Mouse (Mus musculus) heart, embryonic 11.5 days (tissue): ENCODE measurements around the gene Nt5c3b. TPM values are rescaled to one million over a fixed set of nuclear protein-coding genes. Genes with fewer than 3 reads are reported as not detected.

Experiments used
- ATAC-seq: fragments of 200-750 bp; cut with Nextera tagmentation; replicated peaks from 2 replicates; pipeline ENCODE4 v1.8.0; 2017; ENCODE audit warnings: moderate library complexity; ENCODE audit not compliant: insufficient number of reproducible peaks, low FRiP score, low TSS enrichment
- H3K27ac ChIP-seq: fragments of 300-500 bp; sonication (generic); 2 replicates; pipeline ENCODE4 v1.5.1; 2014; ENCODE audit warnings: mild to moderate bottlenecking, low read depth, low read length
- H3K27me3 ChIP-seq: fragments of 300-500 bp; sonication (generic); 2 replicates; pipeline ENCODE4 v1.6.1; 2014; ENCODE audit warnings: mild to moderate bottlenecking, low read length, mixed read lengths; ENCODE audit not compliant: control insufficient read depth, insufficient read depth
- H3K36me3 ChIP-seq: fragments of 300-500 bp; sonication (generic); 2 replicates; pipeline ENCODE4 v1.6.1; 2014; ENCODE audit warnings: mild to moderate bottlenecking, low read length, moderate library complexity, mixed read lengths; ENCODE audit not compliant: control insufficient read depth, insufficient read depth
- H3K4me1 ChIP-seq: fragments of 300-500 bp; sonication (generic); 2 replicates; pipeline ENCODE4 v1.6.1; 2014; ENCODE audit warnings: low read length; ENCODE audit not compliant: control insufficient read depth, insufficient read depth
- H3K4me2 ChIP-seq: fragments of 300-500 bp; sonication (generic); 2 replicates; pipeline ENCODE4 v1.6.1; 2014; ENCODE audit warnings: mild to moderate bottlenecking, moderate library complexity
- H3K4me3 ChIP-seq: fragments of 300-500 bp; sonication (generic); 2 replicates; pipeline ENCODE4 v1.5.1; 2014; ENCODE audit warnings: low read depth, low read length
- H3K9ac ChIP-seq: fragments of 300-500 bp; sonication (generic); 2 replicates; pipeline ENCODE4 v1.6.1; 2014; ENCODE audit warnings: mild to moderate bottlenecking, low read depth, low read length, moderate library complexity
- H3K9me3 ChIP-seq: fragments of 300-500 bp; sonication (generic); replicated peaks from 2 replicates; pipeline ENCODE4 v1.6.1; 2016; ENCODE audit warnings: low read length; ENCODE audit not compliant: control insufficient read depth
- WGBS: fragments of 180-500 bp; shearing (Covaris S2); extraction: QIAGEN DNeasy Blood & Tissue Kit; methylation state at CpG from one replicate; pipeline ENCODE4 v1.1.7; 2014; ENCODE audit not compliant: insufficient replicate concordance; 5-methylcytosine and 5-hydroxymethylcytosine counted together
- polyA plus RNA-seq: library from polyadenylated mRNA; unstranded; fragments of >200 nt; fragmentation: Nextera tagmentation; extraction: Ambion mirVana; gene quantifications from 2 replicates; pipeline ENCODE4 v1.2.1, GENCODE M21; 2014

Gene Nt5c3b
- polyA plus RNA-seq, 1 experiment from 2014 or later, result 98.8 TPM

- Histone ChIP-seq H3K9me3 (no peaks in the 10 kb centered on the region), H3K4me1 (peaks cover 17% of the 10 kb centered on the region), H3K9ac (peak overlapping the region; percentile 94), H3K27me3 (no peaks in the 10 kb centered on the region), H3K4me3 (peak overlapping the region; percentile 97), H3K4me2 (peak overlapping the region; percentile 97), H3K36me3 (no peaks in the 10 kb centered on the region; the same call in 1 of the 2 replicates), H3K27ac (peak overlapping the region; percentile 38)
- no peak; the same call in 1 of the 2 replicates for ATAC-seq
- 3% methylated on average over 30 of the region's 30 CpGs for WGBS
Observed at GRCm38 (mm10) chr11:100471352-100472196, 30.0 kb upstream of the Nt5c3b start.

GRCm38 (mm10) chr11:100465833-100466232 lies 24.2 kb upstream of the Nt5c3b start:
- H3K4me3 ChIP-seq, result no peak overlapping the region
- no peak overlapping the region for H3K4me2 ChIP-seq
- 66% methylated on average over 1 of the region's 1 CpGs for WGBS
- H3K9ac ChIP-seq, result no peak overlapping the region
- H3K4me1 ChIP-seq, result peaks cover 13% of the 10 kb centered on the region; the same call in 1 of the 2 replicates
- H3K27me3 ChIP-seq, result no peaks in the 10 kb centered on the region
- H3K36me3 ChIP-seq, result peaks cover 3% of the 10 kb centered on the region
- H3K27ac ChIP-seq, result no peak overlapping the region
- no peak for ATAC-seq
- no peaks in the 10 kb centered on the region for H3K9me3 ChIP-seq

GRCm38 (mm10) chr11:100465229-100465792 lies 23.7 kb upstream of the Nt5c3b start:
- no peak overlapping the region for H3K4me2 ChIP-seq
- no peaks in the 10 kb centered on the region for H3K27me3 ChIP-seq
- peaks cover 8% of the 10 kb centered on the region; the same call in 1 of the 2 replicates for H3K4me1 ChIP-seq
- WGBS, result 89% methylated on average over 1 of the region's 1 CpGs
- H3K9ac ChIP-seq, result no peak overlapping the region
- no peaks in the 10 kb centered on the region for H3K9me3 ChIP-seq
- H3K27ac ChIP-seq, result no peak overlapping the region
- peaks cover 3% of the 10 kb centered on the region for H3K36me3 ChIP-seq
- no peak for ATAC-seq
- no peak overlapping the region for H3K4me3 ChIP-seq

GRCm38 (mm10) chr11:100462699-100463098 lies 21.1 kb upstream of the Nt5c3b start:
- 89% methylated on average over 10 of the region's 10 CpGs for WGBS
- ATAC-seq, result no peak
- no peaks in the 10 kb centered on the region for H3K27me3 ChIP-seq
- 0 out of 2 replicates have a peak, but pooled peaks cover 3% of the 10 kb centered on the region for H3K4me1 ChIP-seq
- H3K9me3 ChIP-seq, result no peaks in the 10 kb centered on the region
- H3K4me2 ChIP-seq, result no peak overlapping the region
- peaks cover 5% of the 10 kb centered on the region for H3K36me3 ChIP-seq
- no peak overlapping the region for H3K27ac ChIP-seq
- no peak overlapping the region for H3K4me3 ChIP-seq
- no peak overlapping the region for H3K9ac ChIP-seq

GRCm38 (mm10) chr11:100457711-100458110 lies 16.1 kb upstream of the Nt5c3b start:
- no peak overlapping the region for H3K4me3 ChIP-seq
- no peak overlapping the region for H3K27ac ChIP-seq
- H3K27me3 ChIP-seq, result no peaks in the 10 kb centered on the region
- no peak overlapping the region for H3K4me2 ChIP-seq
- no peaks in the 10 kb centered on the region for H3K9me3 ChIP-seq
- no peak for ATAC-seq
- no peaks in the 10 kb centered on the region for H3K4me1 ChIP-seq
- no peak overlapping the region for H3K9ac ChIP-seq
- peaks cover 5% of the 10 kb centered on the region for H3K36me3 ChIP-seq
- WGBS, result 85% methylated on average over 5 of the region's 5 CpGs

- H3K27me3 ChIP-seq, result no peaks in the 10 kb centered on the region
- ATAC-seq, result no peak
- no peak overlapping the region for H3K4me2 ChIP-seq
- no peaks in the 10 kb centered on the region for H3K9me3 ChIP-seq
- H3K4me3 ChIP-seq, result no peak overlapping the region
- no peaks in the 10 kb centered on the region for H3K4me1 ChIP-seq
- no peak overlapping the region for H3K9ac ChIP-seq
- no peak overlapping the region for H3K27ac ChIP-seq
- WGBS, result 69% methylated on average over 4 of the region's 4 CpGs
- peaks cover 5% of the 10 kb centered on the region for H3K36me3 ChIP-seq
Observed at GRCm38 (mm10) chr11:100457247-100457646, 15.6 kb upstream of the Nt5c3b start.

- Histone ChIP-seq H3K9ac (no peak overlapping the region), H3K27ac (no peak overlapping the region), H3K4me2 (no peak overlapping the region), H3K4me1 (peaks cover 8% of the 10 kb centered on the region), H3K27me3 (no peaks in the 10 kb centered on the region), H3K36me3 (peaks cover 3% of the 10 kb centered on the region; the same call in 1 of the 2 replicates), H3K4me3 (no peak overlapping the region), H3K9me3 (no peaks in the 10 kb centered on the region)
- ATAC-seq, result no peak
- 87% methylated on average over 6 of the region's 6 CpGs for WGBS
Observed at GRCm38 (mm10) chr11:100442625-100443024, 1.0 kb upstream of the Nt5c3b start.

- peak overlapping the region; percentile 67 for H3K4me2 ChIP-seq
- H3K9me3 ChIP-seq, result no peaks in the 10 kb centered on the region
- ATAC-seq, result peak; percentile 90
- peak overlapping the region; percentile 77 for H3K9ac ChIP-seq
- WGBS, result 2% methylated on average over 52 of the region's 52 CpGs
- H3K27me3 ChIP-seq, result no peaks in the 10 kb centered on the region
- H3K27ac ChIP-seq, result 0 out of 2 replicates have a peak overlapping the region, but pooled peaks have one; percentile 8
- peaks cover 8% of the 10 kb centered on the region for H3K4me1 ChIP-seq
- peaks cover 14% of the 10 kb centered on the region for H3K36me3 ChIP-seq
- H3K4me3 ChIP-seq, result peak overlapping the region; percentile 66
Observed at GRCm38 (mm10) chr11:100440691-100441522, 701 bp downstream of the Nt5c3b start.
